Mouse (Mus musculus): ENCODE measurements around the gene Polg.

Polg gene

DNA sequence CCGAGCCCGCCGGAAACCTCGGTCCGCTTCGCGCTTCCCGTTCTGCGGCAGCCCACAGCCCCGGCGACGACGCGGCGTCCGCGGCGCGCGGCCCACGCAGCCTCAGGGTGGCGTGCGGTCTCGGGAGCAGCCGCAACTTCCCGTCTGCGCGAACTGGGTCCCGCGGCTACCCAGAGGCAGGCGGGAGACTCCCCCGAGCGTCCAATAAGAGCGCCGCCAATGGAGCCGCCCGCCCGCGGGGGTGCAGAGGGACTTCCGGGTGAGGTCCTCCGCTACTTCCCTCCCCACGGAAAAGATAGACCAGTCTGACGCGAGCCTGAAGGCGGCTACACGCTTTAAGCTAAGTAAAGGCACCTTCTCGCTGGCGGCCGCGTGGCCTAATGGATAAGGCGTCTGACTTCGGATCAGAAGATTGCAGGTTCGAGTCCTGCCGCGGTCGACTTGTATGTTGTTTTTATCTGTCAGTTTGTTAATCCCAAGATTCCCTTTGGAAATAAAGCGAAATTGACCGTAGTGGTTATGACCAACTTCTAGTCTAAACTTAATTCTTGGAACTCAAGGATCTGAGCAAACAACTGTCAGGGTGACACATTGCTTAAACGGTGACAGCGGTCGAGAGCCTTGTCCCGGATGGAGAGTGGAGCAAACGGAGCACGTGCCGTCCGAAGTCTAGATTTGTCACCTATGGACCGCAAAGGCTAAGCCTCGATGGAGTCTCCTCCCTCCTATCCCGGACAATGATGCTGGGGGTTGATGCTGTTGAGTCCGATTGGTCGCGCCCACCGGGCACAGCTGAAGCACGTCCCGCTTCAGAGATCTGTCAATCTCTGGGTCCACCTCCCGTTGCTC, at the start of gene Polg:
TSS of gene Polg (minus strand) at position 310 of the 849 bp plus-strand sequence.
- peak; percentile 78; the same call in 1 of the 2 replicates for TF ChIP-seq GATA4 (IDR thresholded peaks at IDR 0.05; ENCODE audit: insufficient replicate concordance, low read length)

- no peak for TF ChIP-seq GATA4 (IDR thresholded peaks at IDR 0.05; ENCODE audit: insufficient replicate concordance, low read length)
These were observed 49.7 kb upstream of the Polg start for GRCm38 (mm10) chr7:79515861-79516260.

DNA sequence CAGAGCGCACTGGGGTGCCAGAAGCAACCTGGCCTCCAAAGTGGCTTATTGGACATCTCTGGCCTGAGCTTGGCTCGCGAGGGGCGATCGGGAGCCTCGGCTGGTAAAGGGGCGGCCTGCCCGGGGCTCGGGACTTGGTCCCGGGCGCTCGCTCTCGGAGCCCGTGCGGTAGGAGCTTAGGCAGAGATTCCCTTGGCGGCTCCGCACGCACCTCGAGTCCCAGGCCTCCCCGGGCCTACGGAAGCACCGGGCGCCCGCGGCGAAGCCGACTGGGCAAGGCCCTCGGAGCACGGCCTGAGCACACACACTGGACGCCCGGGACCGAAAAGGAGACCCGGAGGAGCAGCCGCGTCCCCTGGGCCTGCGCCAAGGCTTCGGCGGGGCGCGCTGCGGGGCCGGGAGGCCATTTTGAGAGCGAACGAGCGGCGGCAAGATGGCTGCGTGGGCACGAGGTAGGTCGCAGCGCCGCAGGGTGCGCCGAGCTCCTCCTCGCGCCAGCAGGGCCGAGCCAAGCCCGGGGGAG, 49.1 kb upstream of the Polg start:
- no peak for TF ChIP-seq GATA4 (IDR thresholded peaks at IDR 0.05; ENCODE audit: insufficient replicate concordance, low read length)

- TF ChIP-seq GATA4 (IDR thresholded peaks at IDR 0.05; ENCODE audit: insufficient replicate concordance, low read length) = no peak
These were observed 48.3 kb upstream of the Polg start for GRCm38 (mm10) chr7:79514361-79514881.

DNA sequence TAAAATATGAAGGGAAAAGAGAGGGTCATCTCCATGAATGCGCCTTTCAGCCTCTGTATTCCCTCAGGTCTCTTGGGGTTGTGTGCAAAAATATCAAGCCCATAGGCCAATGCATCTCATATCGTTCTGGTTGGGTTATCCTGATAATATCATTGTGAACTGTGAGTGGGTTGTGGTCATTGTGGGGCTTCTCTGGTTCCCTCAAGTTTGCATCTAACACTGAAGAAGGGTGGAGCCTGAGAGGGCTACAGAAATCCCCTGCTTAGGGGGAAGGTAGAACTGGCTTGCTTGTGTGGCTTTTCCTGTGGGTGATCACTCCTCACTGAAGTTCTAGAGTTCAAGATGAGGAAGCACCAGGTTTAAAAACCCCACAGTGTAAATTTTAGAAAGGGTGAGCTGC, 47.3 kb upstream of the Polg start:
- TF ChIP-seq GATA4 (IDR thresholded peaks at IDR 0.05; ENCODE audit: insufficient replicate concordance, low read length) = no peak

- no peak for TF ChIP-seq GATA4 (IDR thresholded peaks at IDR 0.05; ENCODE audit: insufficient replicate concordance, low read length)
These were observed 46.3 kb upstream of the Polg start for GRCm38 (mm10) chr7:79512496-79512895.

DNA sequence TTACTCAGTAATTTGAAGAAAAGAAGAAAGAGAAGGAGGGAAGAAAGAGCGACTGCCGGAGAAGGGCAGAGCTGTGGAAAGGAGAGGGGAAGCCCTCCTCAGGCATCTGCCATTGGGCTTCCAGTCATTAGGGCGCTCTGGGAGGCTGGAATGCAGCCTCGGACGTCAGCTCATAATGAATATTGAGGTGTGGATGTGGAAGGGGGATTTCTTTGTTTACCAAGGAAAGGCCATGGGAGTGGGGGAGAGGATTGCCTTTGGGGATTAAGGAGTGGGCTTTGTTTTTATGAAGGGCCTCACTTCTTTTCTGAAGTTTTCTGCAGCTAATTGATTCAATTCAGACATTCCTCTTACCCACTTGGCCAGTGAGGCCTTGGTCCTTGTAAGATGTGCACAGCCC, 45.5 kb upstream of the Polg start:
- no peak for TF ChIP-seq GATA4 (IDR thresholded peaks at IDR 0.05; ENCODE audit: insufficient replicate concordance, low read length)

DNA sequence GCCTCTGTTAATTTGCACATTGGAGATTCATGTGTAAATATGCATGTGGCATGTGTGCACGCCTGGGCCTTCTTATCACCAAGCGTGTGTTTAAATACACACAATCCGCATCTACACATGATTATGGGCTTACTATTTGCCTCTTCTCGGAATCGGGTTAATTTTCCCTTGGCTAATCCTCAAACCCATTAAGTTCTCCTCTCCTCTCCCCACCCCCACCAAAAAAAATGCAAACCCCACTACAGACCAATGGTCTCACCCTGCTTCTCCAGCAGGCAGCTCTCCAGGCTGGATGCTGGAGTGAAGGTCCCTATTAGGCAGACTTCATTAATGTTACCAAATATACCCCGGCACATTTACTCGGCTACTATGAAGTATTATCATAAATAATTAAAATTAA, 45.0 kb upstream of the Polg start:
- TF ChIP-seq GATA4 (IDR thresholded peaks at IDR 0.05; ENCODE audit: insufficient replicate concordance, low read length) = no peak

- no peak for TF ChIP-seq GATA4 (IDR thresholded peaks at IDR 0.05; ENCODE audit: insufficient replicate concordance, low read length)
These were observed 44.5 kb upstream of the Polg start for GRCm38 (mm10) chr7:79510686-79511085.

DNA sequence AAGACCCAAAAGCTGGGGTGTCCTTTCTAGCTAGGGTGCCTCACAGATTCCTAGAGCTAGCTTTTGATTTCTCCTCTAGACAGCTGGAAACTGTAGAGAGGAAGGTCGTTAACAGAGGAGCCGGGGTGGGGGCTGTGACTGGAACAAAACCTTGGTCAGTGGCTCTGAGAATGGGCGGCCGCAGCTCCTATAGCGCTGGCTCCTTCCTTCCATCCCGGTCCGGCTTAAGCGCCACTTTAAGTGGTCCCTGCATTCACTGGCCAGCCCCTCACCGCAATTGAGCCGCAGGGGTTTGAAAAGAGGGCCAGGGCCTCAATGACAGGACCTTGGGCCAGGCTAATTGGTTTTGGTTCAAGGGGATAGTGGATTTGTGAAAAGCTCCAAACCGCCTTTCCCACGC, 43.5 kb upstream of the Polg start:
- TF ChIP-seq GATA4 (IDR thresholded peaks at IDR 0.05; ENCODE audit: insufficient replicate concordance, low read length) = no peak

DNA sequence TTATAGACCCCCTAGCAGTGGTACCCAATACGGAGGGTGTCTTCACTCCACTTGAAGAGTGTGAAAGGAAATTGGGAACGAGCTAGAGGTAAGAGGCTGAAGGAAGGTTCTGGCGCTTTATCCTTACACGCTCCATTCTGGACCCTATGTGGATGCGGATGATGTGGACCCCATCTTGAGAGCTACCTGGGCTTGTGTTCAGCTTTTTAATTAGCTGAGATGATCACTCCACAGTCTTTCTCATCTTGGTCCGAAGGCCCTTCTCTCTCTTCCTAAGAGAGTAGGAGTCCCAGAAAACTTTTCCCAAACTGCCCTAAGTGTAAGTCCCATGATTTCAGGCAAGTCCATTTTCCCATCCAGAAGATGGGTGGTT, 43.1 kb upstream of the Polg start:
- no peak for TF ChIP-seq GATA4 (IDR thresholded peaks at IDR 0.05; ENCODE audit: insufficient replicate concordance, low read length)

GRCm38 (mm10) chr7:79508280-79509234, 42.4 kb upstream of the Polg start:
- no peak for TF ChIP-seq GATA4 (IDR thresholded peaks at IDR 0.05; ENCODE audit: insufficient replicate concordance, low read length)

- no peak for TF ChIP-seq GATA4 (IDR thresholded peaks at IDR 0.05; ENCODE audit: insufficient replicate concordance, low read length)
These were observed 41.6 kb upstream of the Polg start for GRCm38 (mm10) chr7:79507756-79508155.

- TF ChIP-seq GATA4 (IDR thresholded peaks at IDR 0.05; ENCODE audit: insufficient replicate concordance, low read length) = no peak
These were observed 41.0 kb upstream of the Polg start for GRCm38 (mm10) chr7:79507101-79507705.

DNA sequence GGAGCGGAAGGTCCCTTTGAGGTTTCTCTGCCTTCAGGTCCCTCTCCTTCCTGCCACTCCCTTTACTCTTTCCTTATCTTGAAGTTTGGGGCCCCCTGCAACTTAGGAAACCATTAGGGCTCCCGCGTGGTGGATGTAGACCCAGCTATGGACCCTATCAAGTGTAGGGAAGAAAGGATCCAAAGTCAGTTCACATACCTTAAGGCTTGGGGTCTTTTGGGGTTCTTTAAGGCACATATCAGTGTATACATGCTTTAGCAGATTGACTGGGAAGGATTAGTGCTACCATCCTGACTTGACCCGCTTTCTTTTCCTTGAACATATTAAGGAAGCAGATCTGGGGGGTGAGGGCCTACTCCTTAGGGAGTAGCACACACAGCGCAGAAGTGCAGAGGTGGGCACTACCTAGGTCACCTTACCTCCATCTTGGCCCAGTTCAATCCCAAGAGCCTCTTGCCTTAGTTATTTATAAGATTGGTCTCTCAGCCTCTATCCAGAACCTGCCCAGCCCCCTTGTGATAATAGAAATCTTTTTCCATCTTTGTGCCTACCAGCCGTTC, 40.4 kb upstream of the Polg start:
- TF ChIP-seq GATA4 (IDR thresholded peaks at IDR 0.05; ENCODE audit: insufficient replicate concordance, low read length) = no peak
